Mouse (Mus musculus) gonadal fat pad, adult 2 months (tissue): Measurements from ENCODE around the gene Phf1. TPM values are rescaled to one million over a fixed set of nuclear protein-coding genes. Genes with fewer than 3 reads are reported as not detected.
A peak's percentile ranks its signal among the peaks of the same experiment; 100 is the strongest.
"Not testable (repeated sequence)": the region's sequence is repeated elsewhere in the genome, so short reads cannot be mapped to it uniquely, and the experiment has no call there.

Source experiments
- DNase-seq: peaks from one replicate; pipeline ENCODE4 v3.0.0-alpha.2; 2012; ENCODE audit warnings: low read depth
- polyA plus RNA-seq: library from polyadenylated mRNA; depleted of rRNA; stranded (reverse); fragments of >200 nt; gene quantifications from 2 replicates; pipeline ENCODE4 v1.2.3, GENCODE M21; 2012; rRNA removed

Gene Phf1
- polyA plus RNA-seq = 44.1 and 46.2 TPM in 2 replicates

DNA sequence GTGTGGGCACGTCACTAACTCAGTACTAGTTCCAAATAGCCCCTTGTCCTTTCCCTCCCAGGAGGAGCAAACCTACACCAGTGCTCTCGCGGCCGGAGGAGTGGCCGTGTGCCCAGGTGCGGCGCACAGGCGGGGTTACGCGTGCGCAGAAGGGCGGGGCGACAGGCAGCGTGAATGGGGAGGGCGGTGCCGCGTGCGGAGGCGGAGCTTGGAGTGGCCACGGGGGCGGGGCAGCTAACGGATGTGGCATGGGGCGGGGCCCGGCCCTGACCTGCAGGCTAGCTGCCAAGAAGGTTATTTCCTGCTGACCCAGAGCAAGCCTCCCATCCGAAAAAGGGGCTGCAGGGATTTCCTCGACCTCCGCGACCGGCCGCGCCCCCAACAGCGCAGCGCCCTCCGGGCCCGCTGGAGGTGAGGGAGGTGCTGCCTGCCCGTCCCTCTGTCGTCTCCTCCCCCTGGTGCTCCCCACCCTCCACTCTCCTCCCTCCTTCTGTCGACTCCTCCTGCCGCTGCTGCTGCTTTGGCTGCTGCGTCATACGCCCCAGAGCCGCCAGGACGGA, at the start of gene Phf1:
Gene Phf1, plus strand, starts transcription at position 214 of the 560 bp plus-strand sequence.
- DNase-seq = no peak

DNA sequence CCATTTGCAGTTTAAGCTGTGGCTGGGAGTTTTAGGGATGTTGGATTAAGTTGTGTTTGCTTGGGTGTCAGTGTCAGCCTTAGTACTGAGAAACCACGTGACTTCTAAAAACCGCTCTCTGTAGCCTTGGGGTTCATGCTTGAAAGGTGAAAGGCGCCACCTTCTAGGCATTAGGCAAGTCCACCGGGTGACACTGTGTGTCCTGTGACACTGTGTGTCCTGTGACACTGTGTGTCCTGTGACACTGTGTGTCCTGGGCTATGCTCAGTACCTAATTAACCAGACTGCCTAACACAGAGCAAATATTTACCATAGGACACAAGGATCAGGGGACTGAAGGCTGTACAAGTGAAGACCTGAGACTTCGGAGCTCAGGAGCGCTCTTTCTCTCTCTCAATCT, 49.3 kb upstream of the Phf1 start:
- no peak for DNase-seq

DNA sequence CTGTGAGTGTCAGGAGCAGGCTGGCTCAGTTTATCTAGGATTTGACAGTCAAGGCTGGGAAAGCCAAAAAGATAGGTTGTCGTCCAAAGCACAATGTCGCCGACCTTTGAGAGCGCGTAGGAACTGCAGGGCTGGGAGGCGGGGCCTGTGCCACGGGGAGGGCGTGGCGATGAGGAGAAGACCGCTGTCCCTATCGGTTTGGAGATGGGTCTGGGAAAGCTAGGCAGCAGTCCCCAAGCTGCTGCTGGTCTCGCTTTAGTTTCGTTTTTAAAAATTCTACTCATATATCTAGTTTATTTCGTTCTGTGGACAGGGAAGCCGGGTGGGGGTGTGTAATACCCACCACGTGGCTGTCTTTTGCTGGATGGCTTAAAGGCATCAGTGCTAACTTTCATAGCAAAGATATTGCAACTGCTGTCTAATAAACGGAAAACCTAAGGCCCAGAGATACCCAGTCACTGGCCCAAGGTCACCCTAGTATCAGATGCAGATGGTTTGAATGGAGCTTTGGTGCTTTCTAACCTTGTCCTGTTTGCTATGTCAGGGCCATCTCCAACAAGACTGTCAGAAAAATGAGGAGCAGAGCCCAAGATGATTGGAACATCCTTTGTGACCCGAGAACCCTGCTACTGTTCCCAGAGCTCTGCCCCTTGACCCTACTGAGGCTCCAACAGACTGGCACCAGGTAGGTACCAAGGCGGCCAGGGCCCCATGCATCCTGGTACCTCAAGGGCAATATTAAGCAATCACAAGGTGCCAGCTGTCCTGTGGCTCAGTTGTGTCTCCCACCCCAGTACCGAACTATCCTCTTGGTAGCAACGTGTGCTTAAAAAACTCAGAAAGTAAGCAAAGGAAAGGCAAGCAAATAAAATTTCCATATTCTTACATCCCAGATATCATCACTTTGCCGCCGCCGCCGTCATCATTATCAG, 47.6 kb upstream of the Phf1 start:
- no peak for DNase-seq

DNA sequence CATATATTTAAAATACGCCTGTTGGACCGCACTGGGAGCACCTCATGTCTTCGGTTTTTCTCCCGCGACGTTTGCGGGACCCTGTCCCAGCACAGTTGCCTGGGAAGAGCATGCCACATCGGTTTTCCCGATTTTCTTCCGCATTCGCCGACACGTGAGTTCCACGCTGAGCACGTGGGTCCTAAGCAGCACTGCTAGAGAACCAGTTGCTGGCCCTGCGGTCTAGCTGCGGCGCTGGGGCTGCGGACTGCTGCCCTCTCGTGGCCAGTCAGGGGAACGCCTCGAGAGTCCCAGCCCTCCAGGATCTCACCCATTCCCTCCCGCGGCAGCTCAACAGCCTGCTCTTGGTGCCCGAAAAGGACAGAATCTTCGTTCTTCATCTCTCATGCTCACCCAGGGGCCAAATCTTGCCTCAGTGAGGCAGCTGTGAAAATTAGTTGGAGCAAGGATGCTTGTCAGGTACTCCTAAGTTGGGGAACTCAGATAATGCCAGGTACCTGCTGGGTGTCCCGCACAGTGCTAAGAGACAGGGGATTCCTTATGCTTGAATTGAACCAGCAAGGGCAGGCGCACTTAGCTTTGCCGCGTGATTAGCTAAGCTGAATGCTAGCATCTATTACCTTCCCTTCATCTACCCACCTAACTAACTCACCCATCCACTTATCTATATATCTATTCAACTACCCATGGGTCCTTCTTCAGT, 46.7 kb upstream of the Phf1 start:
- no peak for DNase-seq

DNA sequence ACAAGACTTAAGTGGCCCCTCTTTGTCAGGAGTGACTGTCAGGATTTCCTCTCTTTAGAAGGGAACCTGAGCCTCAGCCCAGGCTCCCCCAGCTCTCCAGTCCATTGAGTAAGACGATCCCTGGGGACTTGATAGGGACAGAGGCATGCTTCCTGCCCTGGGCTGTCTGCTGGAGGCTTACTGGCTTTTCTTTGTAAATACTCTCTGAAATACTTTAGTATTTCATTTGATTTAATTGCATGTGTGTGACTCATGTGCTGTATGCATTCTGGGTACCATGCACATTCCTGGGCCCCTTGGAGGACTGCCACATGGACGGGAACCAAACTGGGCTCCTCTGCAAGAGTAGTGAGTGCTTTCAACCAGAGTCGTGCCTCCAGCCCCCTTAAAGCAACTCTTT, 44.9 kb upstream of the Phf1 start:
- DNase-seq = no peak

DNA sequence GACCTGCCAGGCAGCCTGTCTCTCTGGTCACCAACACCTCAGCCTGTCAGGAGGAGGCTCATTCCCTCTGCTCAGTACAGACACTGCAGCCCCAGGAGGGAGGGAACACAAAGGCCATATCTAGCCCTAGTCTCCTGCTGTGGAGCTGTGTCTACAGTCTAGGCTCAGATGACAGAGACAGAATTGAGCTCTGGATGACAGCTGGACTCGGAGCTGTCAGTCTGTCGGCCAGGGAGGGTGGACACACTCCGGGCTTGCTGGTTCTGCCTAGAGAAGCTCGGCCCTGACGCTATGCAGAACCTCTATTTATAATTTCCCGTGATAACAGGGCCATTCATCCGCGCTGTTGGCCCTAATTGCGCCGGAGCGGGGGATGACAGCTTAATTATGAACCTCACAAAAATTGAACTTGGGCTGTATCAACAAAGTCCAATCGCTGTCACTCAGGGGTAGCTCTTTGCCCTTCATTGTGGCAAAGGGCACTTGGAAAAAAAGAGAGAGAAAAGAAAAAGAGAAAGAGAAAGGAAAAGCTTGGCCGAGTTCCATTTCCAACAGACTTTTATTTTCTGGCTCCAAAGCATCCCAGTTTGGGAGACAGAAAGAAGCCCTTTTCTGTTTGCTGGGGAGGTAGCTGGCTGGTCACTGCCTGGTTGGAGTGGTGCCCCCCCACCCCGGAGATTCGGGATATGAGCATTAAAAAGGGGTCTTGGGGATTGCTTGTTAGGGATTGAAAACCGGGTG, 40.0 kb upstream of the Phf1 start:
- no peak for DNase-seq

DNA sequence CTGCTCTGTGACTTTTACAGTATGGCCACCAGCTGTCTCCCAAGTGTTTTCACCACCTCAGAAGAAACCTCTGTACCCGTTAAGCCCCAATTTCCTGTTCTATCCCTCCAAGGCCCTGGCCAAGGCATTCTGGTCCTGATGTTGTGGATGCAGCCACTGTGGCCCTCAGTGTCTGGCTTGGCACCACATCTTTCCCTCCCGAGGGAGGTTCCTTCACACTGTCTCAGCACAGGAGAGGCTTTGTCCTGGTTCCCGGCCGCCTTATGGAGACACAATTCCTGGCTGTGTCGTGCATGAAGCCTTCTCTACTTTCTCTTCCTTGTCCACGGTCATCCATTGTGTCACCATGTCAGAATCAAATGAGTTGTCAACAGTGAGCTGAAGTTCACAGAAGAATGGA, 39.4 kb upstream of the Phf1 start:
- DNase-seq = no peak

DNA sequence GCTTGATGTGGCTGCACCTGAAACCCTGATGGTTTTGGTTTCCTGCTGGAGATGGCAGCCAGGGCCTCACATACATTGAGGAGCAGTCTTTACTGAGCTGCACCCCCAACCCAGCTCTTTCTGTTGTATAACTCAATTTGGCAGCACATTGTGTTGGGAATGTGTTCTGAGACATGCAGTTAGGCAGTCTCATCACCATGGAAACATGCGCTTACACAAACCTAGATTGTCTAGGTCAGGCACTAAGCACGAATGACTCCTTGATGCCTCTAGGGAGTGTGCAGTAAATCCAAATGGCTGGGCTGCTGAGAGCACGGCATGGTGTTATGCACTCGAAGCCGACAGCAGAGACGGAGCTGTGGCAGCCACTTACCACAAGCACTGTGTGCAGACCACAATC, 38.5 kb upstream of the Phf1 start:
- DNase-seq = no peak

DNA sequence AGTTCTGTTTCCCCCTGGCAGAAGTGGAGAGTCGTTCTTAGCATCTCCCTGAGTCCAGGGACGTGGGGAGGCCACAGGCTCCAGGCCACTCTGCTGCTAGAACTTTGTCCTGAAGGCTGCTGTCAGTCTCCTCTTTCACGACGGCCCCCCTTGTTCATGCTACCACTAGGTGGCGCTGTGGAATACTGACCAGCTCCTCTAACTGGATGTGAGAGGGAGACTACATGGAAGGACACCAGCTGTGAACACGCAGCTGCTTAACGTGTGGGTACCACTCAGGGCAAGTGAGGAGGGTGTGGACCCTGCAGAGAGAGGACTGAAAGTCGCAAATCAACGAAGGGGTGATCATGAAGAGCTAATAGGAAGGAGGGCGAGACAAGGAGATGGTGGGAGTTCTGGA, 37.3 kb upstream of the Phf1 start:
- DNase-seq = no peak

DNA sequence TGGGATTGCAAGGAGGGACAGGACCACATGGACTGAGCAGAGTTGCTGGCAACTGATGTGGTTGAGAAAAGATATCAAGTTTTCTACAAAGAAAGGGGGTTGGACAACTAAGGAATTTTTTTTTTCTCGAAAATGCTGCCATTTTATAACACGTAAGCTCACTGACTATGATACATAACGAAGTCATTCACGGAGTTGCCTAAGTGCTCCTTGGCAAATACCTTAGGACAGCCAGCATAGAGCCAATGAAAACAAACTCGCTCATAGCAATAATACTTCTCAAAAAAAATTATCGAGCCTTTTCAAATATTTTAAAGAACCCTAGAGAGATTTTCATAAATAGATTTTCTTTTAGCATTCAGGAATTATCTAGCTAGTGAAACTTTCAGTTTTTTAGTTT, 31.9 kb upstream of the Phf1 start:
- DNase-seq = no peak

DNA sequence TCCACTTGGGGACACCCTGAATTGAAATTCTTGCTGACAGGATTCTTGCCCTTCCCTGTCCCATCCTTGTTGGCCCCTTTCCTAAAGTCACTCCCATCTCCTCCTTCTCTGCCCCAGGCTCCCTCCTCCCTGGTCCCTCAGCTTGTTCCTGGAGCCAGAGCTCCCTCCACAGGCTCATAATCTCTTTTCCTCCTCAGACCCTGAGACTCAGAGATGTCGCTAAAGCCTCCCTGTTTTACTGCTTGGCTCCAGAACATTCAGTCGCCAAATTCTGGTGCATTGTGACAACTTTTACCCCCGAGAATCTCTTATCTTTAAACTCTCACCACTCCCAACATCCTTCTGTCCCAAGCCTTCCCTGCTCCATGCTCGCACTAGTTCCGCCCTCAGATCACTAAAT, 28.5 kb upstream of the Phf1 start:
- no peak for DNase-seq

DNA sequence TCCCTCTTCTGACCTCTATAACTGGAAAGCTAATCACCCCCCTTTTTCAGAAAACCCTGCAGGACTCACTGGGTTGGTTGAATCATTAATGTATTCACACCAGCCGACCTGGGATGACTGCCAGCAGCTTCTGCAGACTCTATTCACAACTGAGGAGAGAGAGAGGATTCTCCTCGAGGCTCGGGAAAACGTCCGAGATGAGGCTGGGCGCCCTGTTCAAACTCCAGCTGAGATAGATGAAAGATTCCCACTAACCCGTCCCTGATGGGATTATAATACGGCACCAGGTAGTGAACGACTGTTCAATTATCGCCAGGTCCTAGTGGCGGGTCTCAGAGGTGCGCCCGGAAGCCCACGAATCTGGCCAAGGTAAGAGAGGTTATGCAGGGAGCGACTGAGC, 25.3 kb upstream of the Phf1 start:
- DNase-seq = not testable (repeated sequence)

DNA sequence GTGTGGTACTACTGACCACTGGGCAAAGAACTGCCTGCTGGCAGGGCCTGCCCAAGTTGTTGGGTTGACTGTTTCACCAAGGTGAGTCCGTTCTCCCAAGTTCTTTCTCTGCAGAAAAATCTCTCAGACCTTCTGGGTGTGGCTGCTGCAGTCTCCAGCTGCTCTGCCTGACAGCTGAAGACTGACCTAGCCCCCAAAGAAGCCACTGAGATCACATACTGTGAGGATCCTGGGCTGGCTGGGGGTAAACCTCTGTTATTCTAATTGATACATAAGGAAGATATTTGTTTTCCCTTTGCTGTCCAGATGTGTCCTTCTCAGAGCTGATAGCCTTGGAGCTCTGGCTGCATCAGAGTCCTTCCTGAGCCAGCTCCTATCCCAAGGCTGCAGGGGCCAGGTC, 17.6 kb upstream of the Phf1 start:
- DNase-seq = no peak

DNA sequence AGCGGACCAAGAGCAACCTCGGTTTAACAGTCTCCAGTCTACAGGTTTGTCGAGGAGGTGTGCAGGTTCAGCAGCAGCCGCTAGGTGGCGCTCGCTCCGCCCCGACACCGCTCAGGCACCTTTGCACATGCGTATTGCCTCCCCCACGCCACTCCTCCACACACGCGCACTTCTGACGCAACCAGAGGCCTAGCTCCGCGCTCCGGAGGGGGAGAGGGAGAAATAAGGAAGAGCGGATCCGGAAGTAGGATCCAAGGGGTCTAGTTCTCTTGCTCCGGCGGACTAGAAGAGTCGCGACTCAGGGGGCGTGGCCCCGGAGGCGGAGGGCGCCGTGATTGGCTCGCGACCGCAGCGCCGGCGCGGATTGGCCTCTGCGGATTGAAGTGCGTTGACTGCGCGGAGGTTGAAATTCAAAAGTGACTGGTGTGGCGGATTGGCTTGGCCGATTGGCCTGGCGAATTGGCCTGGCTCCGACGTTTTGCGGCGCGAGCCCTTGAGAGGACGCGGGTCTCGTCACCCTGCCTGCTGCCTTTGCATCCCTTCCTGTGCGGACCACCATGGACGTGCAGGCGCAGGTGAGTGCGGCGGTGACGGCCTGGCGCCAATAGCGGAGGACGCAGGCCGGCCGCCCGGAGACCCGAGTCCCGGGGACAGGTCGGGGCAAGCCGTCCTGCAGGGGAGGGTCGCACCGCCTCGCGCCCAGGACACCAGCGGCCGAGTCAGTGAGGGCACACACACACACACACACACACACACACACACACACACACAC, 16.0 kb upstream of the Phf1 start, which contains the start of gene Kifc5b:
Gene Kifc5b, plus strand, starts transcription at position 381 of the 772 bp plus-strand sequence.
- DNase-seq = peak; percentile 76

DNA sequence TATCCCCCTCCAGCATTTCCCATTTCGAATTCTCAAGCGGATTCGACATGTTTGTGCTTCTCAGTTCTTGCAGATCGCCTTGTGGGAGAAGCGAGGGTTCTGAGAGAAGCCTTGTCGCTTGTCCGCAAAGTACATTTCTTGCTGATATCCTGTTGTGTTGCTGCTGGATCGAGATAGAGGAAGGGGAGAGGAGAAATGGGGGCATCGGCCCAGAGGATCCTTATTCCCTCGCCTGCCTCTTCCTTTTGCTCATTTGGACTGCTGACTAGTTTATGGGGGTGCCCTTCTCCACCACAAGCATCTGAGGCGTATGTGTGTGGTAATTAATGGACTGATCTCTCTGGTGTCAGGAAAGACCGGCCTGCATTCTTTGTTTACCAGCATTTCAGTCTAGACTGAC, 15.3 kb upstream of the Phf1 start:
- not testable (repeated sequence) for DNase-seq

DNA sequence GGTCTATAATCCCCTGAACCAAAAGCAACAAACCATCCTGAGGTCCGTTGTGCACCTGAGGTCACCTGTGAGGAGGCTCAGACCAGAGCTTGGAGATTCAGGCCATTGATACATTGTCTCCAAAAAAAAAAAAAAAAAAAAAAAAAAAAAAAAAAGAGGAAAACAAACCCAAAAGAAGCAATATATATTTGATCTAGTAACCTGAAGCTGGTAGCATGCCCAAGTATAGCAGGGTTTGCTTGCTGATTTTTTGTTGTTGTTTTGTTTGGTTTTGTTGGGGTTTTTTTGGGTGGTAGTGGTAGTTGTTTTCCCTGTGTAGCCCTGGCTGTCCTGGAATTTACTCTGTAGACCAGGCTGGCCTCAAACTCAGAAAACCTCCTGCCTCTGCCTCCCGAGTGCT, 14.5 kb upstream of the Phf1 start:
- no peak for DNase-seq

DNA sequence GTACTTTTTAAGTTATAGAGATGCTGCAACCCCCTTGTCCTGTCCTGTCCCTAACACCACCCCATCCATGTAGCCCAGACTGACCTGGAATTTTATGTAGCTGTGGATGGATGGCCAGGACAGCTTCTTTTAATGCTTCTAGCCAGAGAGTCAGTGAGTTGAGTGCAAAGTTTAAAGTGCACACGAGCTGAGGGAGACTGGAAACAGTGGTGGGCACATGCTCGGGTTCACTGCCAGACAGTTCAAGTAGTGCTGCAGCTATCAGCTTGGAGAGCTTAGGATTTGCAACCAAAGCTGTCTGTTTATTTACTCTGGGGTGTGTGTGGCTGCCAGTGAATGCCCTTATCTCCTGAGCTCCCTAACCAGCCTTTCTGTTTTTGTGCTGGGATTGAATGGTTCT, 13.3 kb upstream of the Phf1 start:
- DNase-seq = not testable (repeated sequence)

DNA sequence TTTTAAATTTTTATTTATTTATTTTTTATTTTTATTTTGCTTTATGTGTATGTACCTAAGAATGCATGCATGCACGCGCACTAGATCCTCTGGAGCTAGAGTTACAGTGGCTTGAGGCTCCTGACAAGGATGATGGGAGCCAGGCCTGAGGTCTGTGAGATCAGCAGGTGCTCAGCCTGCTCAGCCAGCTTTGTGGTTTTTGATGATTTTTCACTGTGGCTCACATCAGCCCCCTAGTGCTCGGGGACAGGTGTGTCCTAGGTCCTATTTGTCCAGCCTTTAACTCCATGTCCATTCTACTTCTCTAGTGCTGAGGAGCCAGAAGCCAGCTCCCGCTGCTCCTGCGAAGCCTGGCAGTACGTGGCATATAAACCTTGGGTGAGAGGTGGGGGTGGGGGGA, 10.5 kb upstream of the Phf1 start:
- DNase-seq = not testable (repeated sequence)

DNA sequence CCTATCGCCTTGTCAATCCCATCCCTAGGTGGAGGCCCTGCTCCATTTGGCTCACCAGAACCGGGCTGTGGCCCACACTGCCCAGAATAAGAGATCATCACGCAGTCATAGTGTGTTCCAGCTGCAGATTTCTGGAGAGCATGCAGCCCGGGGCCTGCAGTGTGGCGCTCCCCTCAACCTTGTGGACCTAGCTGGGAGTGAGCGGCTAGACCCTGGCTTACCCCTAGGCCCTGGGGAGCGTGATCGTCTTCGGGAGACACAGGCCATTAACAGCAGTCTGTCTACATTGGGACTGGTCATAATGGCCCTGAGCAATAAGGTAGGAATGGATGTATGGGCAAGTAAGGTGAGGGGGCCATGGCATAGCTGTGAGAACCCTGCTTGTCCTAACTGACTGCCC, 7.4 kb upstream of the Phf1 start:
- DNase-seq = not testable (repeated sequence)

DNA sequence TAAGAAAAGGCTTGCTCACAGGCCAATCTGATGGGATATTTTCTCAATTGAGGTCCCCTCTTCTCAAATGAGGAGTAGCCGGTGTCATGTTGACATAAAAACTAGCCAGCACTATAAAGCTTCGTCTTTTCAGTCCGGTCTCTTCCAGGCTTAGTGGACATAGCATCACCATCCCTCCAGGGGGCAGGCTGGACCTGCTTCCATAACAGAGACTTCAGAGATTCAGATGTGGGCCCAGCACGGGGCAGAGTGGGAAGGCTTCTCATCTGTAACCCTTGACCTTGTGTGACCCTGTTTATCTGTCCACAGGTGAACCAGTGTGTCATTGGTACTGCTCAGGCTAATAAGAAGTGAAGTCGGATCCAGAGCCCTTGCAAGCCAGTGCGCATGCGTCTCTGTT, 1.1 kb upstream of the Phf1 start:
- not testable (repeated sequence) for DNase-seq

DNA sequence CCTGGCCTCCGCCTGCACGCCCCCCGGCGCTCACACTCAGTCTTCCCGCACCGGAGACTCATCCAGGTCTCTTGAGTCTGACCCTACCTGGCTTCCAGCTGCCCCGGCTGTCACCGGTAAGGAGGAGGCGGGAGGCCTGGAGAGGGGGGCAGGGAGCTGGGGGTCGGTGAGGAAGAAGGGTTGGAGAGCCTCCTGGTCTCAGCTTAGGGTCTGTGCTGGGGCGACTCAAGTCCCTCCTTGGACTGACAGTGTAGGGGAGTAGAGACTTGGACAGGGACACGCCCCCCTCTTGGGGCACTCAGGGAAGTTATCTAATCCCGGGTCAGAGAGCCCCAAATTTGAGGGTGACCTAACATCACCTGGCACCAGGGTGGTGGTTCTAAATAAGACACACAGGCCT, 567 bp downstream of the Phf1 start:
- DNase-seq = no peak
